Mouse (Mus musculus) liver, adult 2 months (tissue): ENCODE data around the gene Zfp37.

ENCODE experiments used
- CTCF ChIP-seq: fragments of 200-500 bp; IDR thresholded peaks from 2 replicates; pipeline ENCODE4 v1.5.1; 2011; ENCODE audit warnings: low read depth, low read length, control low read depth
- POLR2A ChIP-seq: fragments of 200-500 bp; IDR thresholded peaks from 2 replicates; pipeline ENCODE4 v1.6.1; 2011; ENCODE audit warnings: low read length, control low read depth; ENCODE audit not compliant: insufficient read depth; ENCODE audit errors: extremely low read depth

DNA sequence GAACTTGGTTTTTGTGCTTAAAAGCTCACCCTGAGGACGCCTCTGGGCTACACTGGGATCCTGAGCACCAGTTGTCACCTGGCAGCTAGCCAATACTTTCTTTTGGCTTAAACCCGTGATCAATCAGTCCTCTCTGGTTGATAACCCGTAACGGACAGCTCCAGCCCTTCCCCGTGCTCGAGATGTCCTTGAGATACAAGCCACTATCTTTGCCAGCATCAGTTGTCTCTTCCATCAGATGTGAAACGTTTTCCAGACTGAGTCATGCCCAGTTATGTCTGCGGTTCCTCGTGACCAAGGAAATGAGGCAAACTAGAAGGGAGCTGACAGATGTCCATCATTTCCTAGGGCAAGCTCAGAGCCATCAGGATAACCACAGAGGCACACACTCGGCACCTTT is 36.3 kb upstream of the Zfp37 start:
- no peak for TF ChIP-seq POLR2A
- TF ChIP-seq CTCF, result no peak
